Mouse (Mus musculus) erythroblast, embryonic 14.5 days (primary cell): ENCODE results near the gene Zfp281.

ENCODE experiments used
- GATA1 ChIP-seq: IDR thresholded peaks from 2 replicates; pipeline ENCODE4 v1.6.1; 2012; ENCODE audit warnings: low read length, inconsistent platforms, mixed read lengths
- TAL1 ChIP-seq: IDR thresholded peaks from 3 replicates; pipeline ENCODE4 v1.6.1; 2012; ENCODE audit warnings: low read length, inconsistent platforms, mixed read lengths

GRCm38 (mm10) chr1:136617163-136617788 is 7.4 kb upstream of the Zfp281 start:
- no peak for TF ChIP-seq GATA1
- no peak for TF ChIP-seq TAL1
